ENCODE assay signal across 7 mouse cellular contexts in genomic region chr13:51400736-51401501, GRCm38 (mm10). TPM values are rescaled to one million over a fixed set of nuclear protein-coding genes. Genes with fewer than 3 reads are reported as not detected.
DNase-seq lines count a peak whose midpoint lies in the region; ATAC-seq and TF ChIP-seq lines count a peak whose summit lies in the region.

No protein-coding gene starts in this region.

- TF ChIP-seq POLR2A in cortical plate, adult 2 months (IDR thresholded peaks at IDR 0.05; ENCODE audit: extremely low read depth, insufficient read depth, low read length), result no peak

- H3K9ac ChIP-seq in hindbrain, embryonic 12.5 days, result peak overlapping the region; percentile 41
- peak overlapping the region; percentile 10; the same call in 1 of the 2 replicates for H3K9ac ChIP-seq in limb, embryonic 15.5 days
- H3K9ac ChIP-seq in neural tube, embryonic 13.5 days, result peak overlapping the region; percentile 66

- H3K4me3 ChIP-seq in cortical plate, adult 2 months (ENCODE audit: insufficient read depth, low read length), result peak overlapping the region; percentile 20
- H3K4me3 ChIP-seq in hindbrain, embryonic 12.5 days, result peak overlapping the region; percentile 38
- H3K4me3 ChIP-seq in limb, embryonic 15.5 days, result peak overlapping the region; percentile 37
- H3K4me3 ChIP-seq in neural tube, embryonic 13.5 days, result peak overlapping the region; percentile 41

- H3K36me3 ChIP-seq in hindbrain, embryonic 12.5 days, result no peaks in the 10 kb centered on the region
- H3K36me3 ChIP-seq in limb, embryonic 15.5 days, result no peaks in the 10 kb centered on the region
- no peaks in the 10 kb centered on the region for H3K36me3 ChIP-seq in neural tube, embryonic 13.5 days

- H3K27me3 ChIP-seq in hindbrain, embryonic 12.5 days, result no peaks in the 10 kb centered on the region
- H3K27me3 ChIP-seq in limb, embryonic 15.5 days, result no peaks in the 10 kb centered on the region
- H3K27me3 ChIP-seq in neural tube, embryonic 13.5 days, result no peaks in the 10 kb centered on the region

- no peaks in the 10 kb centered on the region for H3K9me3 ChIP-seq in hindbrain, embryonic 12.5 days (replicated peaks)
- H3K9me3 ChIP-seq in limb, embryonic 15.5 days, result no peaks in the 10 kb centered on the region
- H3K9me3 ChIP-seq in neural tube, embryonic 13.5 days, result no peaks in the 10 kb centered on the region

- peak; percentile 77 to 81 for DNase-seq in right cerebral cortex, postnatal 10 days (ENCODE audit: low spot score in 2 of 2)
- DNase-seq in right cerebral cortex, postnatal 36 days (ENCODE audit: low spot score in 2 of 2), result no peak
- DNase-seq in urinary bladder, adult 18-20 months (ENCODE audit: low spot score in 2 of 2), result no peak

- TF ChIP-seq CTCF in cortical plate, adult 2 months (IDR thresholded peaks at IDR 0.05; ENCODE audit: extremely low read depth, insufficient read depth, low read length), result no peak

- peak; percentile 72 for ATAC-seq in hindbrain, embryonic 12.5 days (ENCODE audit: low FRiP score)
- peak; percentile 17; the same call in 1 of the 2 replicates for ATAC-seq in limb, embryonic 15.5 days (ENCODE audit: insufficient number of reproducible peaks, low FRiP score, low TSS enrichment, low read depth)
- peak; percentile 82 for ATAC-seq in neural tube, embryonic 13.5 days (ENCODE audit: low read depth)

- peaks cover 5% of the 10 kb centered on the region for H3K4me1 ChIP-seq in cortical plate, adult 2 months (ENCODE audit: control insufficient read depth, insufficient read depth, low read length)
- H3K4me1 ChIP-seq in hindbrain, embryonic 12.5 days, result peaks cover 12% of the 10 kb centered on the region
- H3K4me1 ChIP-seq in limb, embryonic 15.5 days, result peaks cover 12% of the 10 kb centered on the region; the same call in 1 of the 2 replicates
- peaks cover 12% of the 10 kb centered on the region for H3K4me1 ChIP-seq in neural tube, embryonic 13.5 days (replicated peaks)

- no peak overlapping the region for H3K27ac ChIP-seq in cortical plate, adult 2 months (ENCODE audit: insufficient read depth, low read length)
- H3K27ac ChIP-seq in hindbrain, embryonic 12.5 days, result no peak overlapping the region
- H3K27ac ChIP-seq in limb, embryonic 15.5 days, result peak overlapping the region; percentile 54
- H3K27ac ChIP-seq in neural tube, embryonic 13.5 days (replicated peaks), result 0 out of 2 replicates have a peak overlapping the region, but pooled peaks have one; percentile 28

- 8% methylated on average over 20 of the region's 20 CpGs for WGBS in hindbrain, embryonic 12.5 days
- WGBS in limb, embryonic 15.5 days, result 7% methylated on average over 20 of the region's 20 CpGs
- 9% methylated on average over 20 of the region's 20 CpGs for WGBS in neural tube, embryonic 13.5 days

- peak overlapping the region; percentile 66 for H3K4me2 ChIP-seq in hindbrain, embryonic 12.5 days (replicated peaks)
- peak overlapping the region; percentile 79 for H3K4me2 ChIP-seq in limb, embryonic 15.5 days
- H3K4me2 ChIP-seq in neural tube, embryonic 13.5 days, result peak overlapping the region; percentile 72

RNA-seq across cellular contexts. Expression of gene S1pr3, which starts 7.5 kb away (rescaled TPM):
- 6.7 and 6.9 TPM in 2 replicates for polyA plus RNA-seq in cortical plate, adult 2 months (2012; rRNA removed)
- polyA plus RNA-seq in hindbrain, embryonic 12.5 days (2016; fragmentation: Nextera tagmentation; extraction: Ambion mirVana), result 56.8 and 64.5 TPM in 2 replicates
- 101 and 109 TPM in 2 replicates for polyA plus RNA-seq in limb, embryonic 15.5 days (2015; fragmentation: Nextera tagmentation; extraction: Ambion mirVana)
- polyA plus RNA-seq in neural tube, embryonic 13.5 days (2015; fragmentation: Nextera tagmentation; extraction: Ambion mirVana), result 12.0 and 15.3 TPM in 2 replicates

Comparison
In these comparisons a context has a peak if more than half of its experiments do, and no peak if none do; other contexts are left out.
1. DNase-seq: peak in right cerebral cortex, postnatal 10 days (2 of 2); none in right cerebral cortex, postnatal 36 days (0 of 2) and urinary bladder, adult 18-20 months (0 of 2).
2. H3K27ac ChIP-seq: peak in limb, embryonic 15.5 days (single experiment) and neural tube, embryonic 13.5 days (single experiment); none in cortical plate, adult 2 months (single experiment) and hindbrain, embryonic 12.5 days (single experiment).
3. ATAC-seq: peak in every context shown above with its lines; median percentile 82 in neural tube, embryonic 13.5 days; 72 in hindbrain, embryonic 12.5 days; 17 in limb, embryonic 15.5 days.
4. H3K9ac ChIP-seq: peak in every context shown above with its lines; median percentile 66 in neural tube, embryonic 13.5 days; 41 in hindbrain, embryonic 12.5 days; 10 in limb, embryonic 15.5 days.
5. Peak in every context shown above with its lines, with median percentiles within 50 percentile points of each other: H3K4me3 ChIP-seq and H3K4me2 ChIP-seq.